Mouse (Mus musculus) liver, postnatal 0 days (tissue): ENCODE results near the gene Lmo1.

Experiments used
- CTCF ChIP-seq: sonication (generic); IDR thresholded peaks from 2 replicates; pipeline ENCODE4 v1.5.1; 2016; ENCODE audit warnings: antibody characterized with exemption, low read depth
- EP300 ChIP-seq: IDR thresholded peaks from 2 replicates; pipeline ENCODE4 v1.6.1; 2016; ENCODE audit warnings: antibody characterized with exemption, low read depth, mild to moderate bottlenecking

GRCm38 (mm10) chr7:109144705-109145104 lies 30.3 kb downstream of the Lmo1 start:
- TF ChIP-seq CTCF: peak; percentile 27
- TF ChIP-seq EP300: no peak
